Mouse (Mus musculus) hindbrain, embryonic 16.5 days (tissue): ENCODE results near the gene Zfp628. TPM values are rescaled to one million over a fixed set of nuclear protein-coding genes. Genes with fewer than 3 reads are reported as not detected.
A peak's percentile ranks its signal among the peaks of the same experiment; 100 is the strongest.

Experiments used
- ATAC-seq: fragments of 200-750 bp; cut with Nextera tagmentation; 2 replicates; pipeline ENCODE4 v1.8.0; 2017; ENCODE audit warnings: moderate TSS enrichment, moderate library complexity
- H3K27ac ChIP-seq: fragments of 300-500 bp; sonication (generic); 2 replicates; pipeline ENCODE4 v1.5.1; 2014; ENCODE audit warnings: low read depth, mild to moderate bottlenecking, control low read depth, low read length, moderate library complexity
- H3K27me3 ChIP-seq: fragments of 300-500 bp; sonication (generic); replicated peaks from 2 replicates; pipeline ENCODE4 v1.6.1; 2014; ENCODE audit warnings: low read length; ENCODE audit not compliant: control insufficient read depth, insufficient read depth
- H3K36me3 ChIP-seq: fragments of 300-500 bp; sonication (generic); 2 replicates; pipeline ENCODE4 v1.6.1; 2014; ENCODE audit warnings: mild to moderate bottlenecking, low read length, moderate library complexity, mixed read lengths; ENCODE audit not compliant: control insufficient read depth, insufficient read depth
- H3K4me1 ChIP-seq: fragments of 300-500 bp; sonication (generic); 2 replicates; pipeline ENCODE4 v1.6.1; 2014; ENCODE audit warnings: low read depth, low read length; ENCODE audit not compliant: control insufficient read depth, insufficient read depth
- H3K4me2 ChIP-seq: fragments of 300-500 bp; sonication (generic); 2 replicates; pipeline ENCODE4 v1.6.1; 2014; ENCODE audit warnings: mild to moderate bottlenecking, low read length, control low read depth, moderate library complexity
- H3K4me3 ChIP-seq: fragments of 300-500 bp; sonication (generic); 2 replicates; pipeline ENCODE4 v1.5.1; 2014; ENCODE audit warnings: mild to moderate bottlenecking, low read length, control low read depth, moderate library complexity
- H3K9ac ChIP-seq: fragments of 300-500 bp; sonication (generic); 2 replicates; pipeline ENCODE4 v1.6.1; 2014; ENCODE audit warnings: low read depth, mild to moderate bottlenecking, control low read depth, low read length, moderate library complexity
- H3K9me3 ChIP-seq: fragments of 300-500 bp; sonication (generic); 2 replicates; pipeline ENCODE4 v1.6.1; 2014; ENCODE audit warnings: mild to moderate bottlenecking, low read length, moderate library complexity; ENCODE audit not compliant: control insufficient read depth
- WGBS: fragments of 180-500 bp; shearing (Covaris S2); extraction: QIAGEN DNeasy Blood & Tissue Kit; methylation state at CpG from one replicate; pipeline ENCODE4 v1.1.7; 2014; 5-methylcytosine and 5-hydroxymethylcytosine counted together
- polyA plus RNA-seq: library from polyadenylated mRNA; unstranded; fragments of >200 nt; fragmentation: Nextera tagmentation; extraction: Ambion mirVana; gene quantifications from 2 replicates; pipeline ENCODE4 v1.2.1, GENCODE M21; 2015

Zfp628 gene
- polyA plus RNA-seq, 1 experiment from 2014 or later, result 3.2 TPM

- H3K9me3 ChIP-seq, result no peaks in the 10 kb centered on the region
- H3K27ac ChIP-seq, result no peak overlapping the region
- no peaks in the 10 kb centered on the region; the same call in 1 of the 2 replicates for H3K4me1 ChIP-seq
- H3K4me3 ChIP-seq, result peak overlapping the region; percentile 38
- no peaks in the 10 kb centered on the region for H3K27me3 ChIP-seq
- no peaks in the 10 kb centered on the region for H3K36me3 ChIP-seq
- no peak overlapping the region for H3K9ac ChIP-seq
- WGBS, result 19% methylated on average over 15 of the region's 15 CpGs
- ATAC-seq, result peak; percentile 78
- H3K4me2 ChIP-seq, result peak overlapping the region; percentile 54
Observed at GRCm38 (mm10) chr7:4943223-4943815, 28.3 kb downstream of the Zfp628 start.

DNA sequence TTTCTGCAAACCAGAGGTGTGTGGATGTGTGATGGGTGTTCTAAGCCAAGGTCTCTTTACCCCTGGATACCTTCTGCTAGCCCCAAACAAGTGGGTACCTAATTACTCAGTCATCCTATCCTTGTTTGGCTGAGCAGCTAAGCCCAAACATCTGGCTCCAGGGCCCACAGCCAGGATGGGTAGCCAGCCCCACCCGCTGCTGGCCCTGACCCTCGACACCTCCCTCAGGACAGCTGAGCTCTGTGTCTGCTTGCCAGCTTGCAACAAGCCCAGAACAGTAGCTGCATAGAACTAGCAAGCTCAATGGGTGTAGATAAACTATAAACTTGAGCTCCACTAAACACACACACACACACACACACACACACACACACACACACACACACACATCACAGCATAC lies 32.8 kb downstream of the Zfp628 start:
- H3K27me3 ChIP-seq, result no peaks in the 10 kb centered on the region
- no peak overlapping the region for H3K27ac ChIP-seq
- H3K36me3 ChIP-seq, result no peaks in the 10 kb centered on the region
- no peak overlapping the region for H3K9ac ChIP-seq
- no peak overlapping the region for H3K4me2 ChIP-seq
- WGBS, result 64% methylated on average over 2 of the region's 2 CpGs
- no peaks in the 10 kb centered on the region; the same call in 1 of the 2 replicates for H3K4me1 ChIP-seq
- ATAC-seq, result no peak
- no peak overlapping the region for H3K4me3 ChIP-seq
- no peaks in the 10 kb centered on the region for H3K9me3 ChIP-seq

- no peak overlapping the region for H3K9ac ChIP-seq
- no peak overlapping the region for H3K4me3 ChIP-seq
- H3K27ac ChIP-seq, result no peak overlapping the region
- no peaks in the 10 kb centered on the region for H3K9me3 ChIP-seq
- H3K4me1 ChIP-seq, result no peaks in the 10 kb centered on the region; the same call in 1 of the 2 replicates
- no peak for ATAC-seq
- H3K4me2 ChIP-seq, result no peak overlapping the region
- no peaks in the 10 kb centered on the region for H3K27me3 ChIP-seq
- 80% methylated on average over 6 of the region's 6 CpGs for WGBS
- H3K36me3 ChIP-seq, result no peaks in the 10 kb centered on the region
Observed at GRCm38 (mm10) chr7:4948386-4948785, 33.4 kb downstream of the Zfp628 start.

- 85% methylated on average over 19 of the region's 19 CpGs for WGBS
- ATAC-seq, result no peak
Observed at GRCm38 (mm10) chr7:4950561-4951342, 35.7 kb downstream of the Zfp628 start.

DNA sequence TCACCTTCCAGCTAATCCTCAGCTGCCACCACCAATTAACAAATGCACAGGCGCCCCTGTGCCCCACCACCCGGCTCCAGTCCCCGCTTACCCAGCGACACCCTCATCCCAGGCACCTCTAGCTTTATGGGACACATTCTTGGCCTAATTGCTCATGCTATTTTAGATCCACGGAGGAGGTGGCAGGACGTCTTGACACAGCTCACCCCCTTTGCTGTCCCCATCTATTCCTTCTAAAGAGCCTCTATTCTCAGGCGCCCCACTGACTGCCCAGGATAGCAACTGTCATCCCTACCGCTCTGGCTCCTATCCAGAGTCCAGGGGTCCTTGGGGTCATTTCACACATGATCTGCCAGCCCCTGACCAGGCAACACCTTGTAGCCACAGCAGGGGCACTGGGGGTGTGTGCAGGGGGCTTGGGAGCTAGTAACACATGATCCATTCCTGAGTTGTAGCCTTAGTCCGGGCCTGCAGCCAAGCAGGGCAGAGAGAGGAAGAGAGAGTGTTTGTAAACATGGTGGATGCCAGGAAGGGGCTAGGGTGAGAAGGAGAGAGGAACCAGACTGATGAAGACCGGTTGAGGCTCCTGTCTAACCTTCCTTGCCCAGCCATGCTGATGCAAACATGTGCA lies 38.9 kb downstream of the Zfp628 start:
- ATAC-seq, result no peak
- H3K4me3 ChIP-seq, result no peak overlapping the region
- H3K4me1 ChIP-seq, result no peaks in the 10 kb centered on the region
- H3K27ac ChIP-seq, result no peak overlapping the region
- H3K27me3 ChIP-seq, result no peaks in the 10 kb centered on the region
- no peak overlapping the region for H3K9ac ChIP-seq
- no peaks in the 10 kb centered on the region for H3K36me3 ChIP-seq
- no peak overlapping the region for H3K4me2 ChIP-seq
- no peaks in the 10 kb centered on the region for H3K9me3 ChIP-seq
- WGBS, result 37% methylated on average over 10 of the region's 10 CpGs

More at GRCm38 (mm10) chr7:4950561-4951342, 35.7 kb downstream of the Zfp628 start:
- Histone ChIP-seq H3K9me3 (no peaks in the 10 kb centered on the region), H3K36me3 (no peaks in the 10 kb centered on the region), H3K9ac (no peak overlapping the region), H3K27ac (no peak overlapping the region), H3K4me1 (no peaks in the 10 kb centered on the region), H3K4me2 (no peak overlapping the region), H3K4me3 (no peak overlapping the region), H3K27me3 (no peaks in the 10 kb centered on the region)

- no peak overlapping the region for H3K9ac ChIP-seq
- no peak overlapping the region for H3K4me2 ChIP-seq
- no peaks in the 10 kb centered on the region for H3K36me3 ChIP-seq
- no peak for ATAC-seq
- H3K9me3 ChIP-seq, result no peaks in the 10 kb centered on the region
- no peak overlapping the region for H3K27ac ChIP-seq
- no peaks in the 10 kb centered on the region for H3K27me3 ChIP-seq
- H3K4me1 ChIP-seq, result no peaks in the 10 kb centered on the region
- H3K4me3 ChIP-seq, result no peak overlapping the region
- 91% methylated on average over 10 of the region's 10 CpGs for WGBS
Observed at GRCm38 (mm10) chr7:4957361-4957760, 42.3 kb downstream of the Zfp628 start.

DNA sequence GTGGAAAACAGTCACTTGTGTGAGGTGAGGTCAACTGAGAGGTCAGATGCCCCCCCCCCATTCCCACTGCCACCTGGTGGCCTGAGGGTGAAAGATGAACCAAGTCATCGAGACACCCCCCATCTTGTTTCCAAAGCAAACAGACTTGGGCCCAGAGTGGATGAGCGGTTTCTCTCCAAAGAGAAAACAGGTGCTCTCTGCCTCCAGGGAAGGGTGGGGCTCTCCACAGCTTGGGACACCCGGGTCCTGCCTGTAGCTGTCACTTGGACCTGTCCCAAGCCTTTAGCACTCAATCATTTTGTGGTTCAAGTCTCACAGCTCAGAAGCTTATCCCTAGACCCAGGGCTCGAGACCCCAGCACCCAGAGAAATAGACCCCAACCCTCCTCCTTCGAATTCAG lies 48.5 kb downstream of the Zfp628 start:
- Histone ChIP-seq H3K27ac (no peak overlapping the region), H3K27me3 (0 out of 2 replicates have a peak, but pooled peaks cover 2% of the 10 kb centered on the region), H3K4me1 (no peaks in the 10 kb centered on the region; the same call in 1 of the 2 replicates), H3K4me2 (no peak overlapping the region), H3K9me3 (no peaks in the 10 kb centered on the region), H3K36me3 (no peaks in the 10 kb centered on the region), H3K4me3 (no peak overlapping the region), H3K9ac (no peak overlapping the region)
- WGBS, result 87% methylated on average over 5 of the region's 5 CpGs
- ATAC-seq, result no peak

DNA sequence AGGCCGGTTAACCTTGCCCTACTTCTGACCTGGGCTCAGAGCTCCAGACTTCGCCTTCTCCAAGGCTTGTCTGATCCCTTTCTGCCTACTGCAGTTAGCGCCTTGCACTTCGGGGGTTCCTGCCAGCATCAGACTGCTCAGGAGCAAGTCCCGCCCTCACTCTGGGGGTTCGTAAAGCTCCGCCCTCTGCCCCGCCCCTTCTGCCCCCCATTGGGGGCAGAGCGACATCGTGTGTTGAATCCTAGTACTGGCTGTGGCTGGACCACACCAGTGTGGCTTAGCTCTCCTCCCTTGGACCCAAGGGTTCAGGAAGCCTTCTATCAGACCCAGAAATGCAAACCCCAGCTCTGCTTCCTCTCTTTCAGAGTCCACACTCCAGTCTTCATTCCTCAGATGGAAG lies 49.3 kb downstream of the Zfp628 start, which contains the start of gene Sbk2:
Gene Sbk2, minus strand, starts transcription at position 135 of the 400 bp plus-strand sequence.
- H3K27ac ChIP-seq, result no peak within 1 kb of the TSS
- H3K4me3 ChIP-seq, result no peak within 1 kb of the TSS
- 8% methylated on average over 10 of the region's 10 CpGs for WGBS
- peak; percentile 77 for ATAC-seq
- H3K9ac ChIP-seq, result no peak within 1 kb of the TSS
- H3K27me3 ChIP-seq, result 0 out of 2 replicates have a peak, but pooled peaks cover 2% of the 10 kb centered on the region
- H3K36me3 ChIP-seq, result no peaks in the 10 kb centered on the region
- H3K4me2 ChIP-seq, result peak within 1 kb of the TSS; percentile 27; the same call in 1 of the 2 replicates
- no peaks in the 10 kb centered on the region for H3K9me3 ChIP-seq
- no peaks in the 10 kb centered on the region; the same call in 1 of the 2 replicates for H3K4me1 ChIP-seq

- H3K4me1 ChIP-seq, result no peaks in the 10 kb centered on the region; the same call in 1 of the 2 replicates
- H3K36me3 ChIP-seq, result no peaks in the 10 kb centered on the region
- no peaks in the 10 kb centered on the region for H3K9me3 ChIP-seq
- WGBS, result 81% methylated on average over 5 of the region's 5 CpGs
- H3K4me3 ChIP-seq, result no peak overlapping the region
- no peak overlapping the region for H3K9ac ChIP-seq
- H3K27me3 ChIP-seq, result 0 out of 2 replicates have a peak, but pooled peaks cover 2% of the 10 kb centered on the region
- ATAC-seq, result no peak
- H3K4me2 ChIP-seq, result no peak overlapping the region
- no peak overlapping the region for H3K27ac ChIP-seq
Observed at GRCm38 (mm10) chr7:4964988-4965387, 50.0 kb downstream of the Zfp628 start.
